Mouse (Mus musculus) E14TG2a.4 (cell line): ENCODE measurements around the gene Nedd8.

Experiments used
- CTCF ChIP-seq: conservative IDR thresholded peaks from 2 replicates; pipeline ENCODE4 v1.5.1; 2014; ENCODE audit warnings: low read length
- POU5F1 ChIP-seq: IDR thresholded peaks from 2 replicates; pipeline ENCODE4 v1.6.1; 2014; ENCODE audit warnings: low read length, borderline replicate concordance

DNA sequence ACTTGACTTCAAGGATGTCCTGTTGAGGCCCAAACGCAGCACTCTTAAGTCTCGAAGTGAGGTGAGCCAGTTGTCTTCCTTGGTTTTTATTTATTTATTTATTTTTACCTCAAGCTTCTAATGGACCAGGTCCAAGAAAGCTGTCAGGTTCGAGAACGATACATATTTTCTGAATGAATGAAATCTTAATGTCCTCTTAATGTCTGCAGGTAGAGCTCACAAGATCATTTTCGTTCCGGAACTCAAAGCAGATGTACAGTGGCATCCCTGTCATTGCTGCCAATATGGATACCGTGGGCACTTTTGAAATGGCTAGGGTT, 777 bp upstream of the Nedd8 start:
- no peak for TF ChIP-seq CTCF
- TF ChIP-seq POU5F1 = no peak
